In genomic region chr5:31645798-31646197, GRCm38 (mm10) we compare ENCODE assay signal across 15 mouse cellular contexts.
"Had no signal": no experiment of that assay in that cellular context is flagged by ENCODE, and none has a peak within 500 bp of the region (broad histone marks: within the 10 kb centered on the region; RNA-seq: fewer than 3 reads in every experiment).

No protein-coding gene starts in this region.

- DNase-seq: lung, embryonic 14.5 days; lung, postnatal 10 days; lung, postnatal 4 days; midbrain, embryonic 14.5 days; right cerebral cortex, postnatal 14 days; thymus, adult 2 months; thymus, postnatal 25 days; thymus, postnatal 4 days had no signal

- H3K4me2 ChIP-seq: lung, embryonic 14.5 days; midbrain, embryonic 12.5 days; neural tube, embryonic 12.5 days; stomach, embryonic 15.5 days had no signal

- H3K27me3 ChIP-seq: midbrain, embryonic 12.5 days; neural tube, embryonic 12.5 days; stomach, embryonic 15.5 days had no signal

- H3K9ac ChIP-seq: lung, embryonic 14.5 days; midbrain, embryonic 12.5 days; neural tube, embryonic 12.5 days; stomach, embryonic 15.5 days had no signal

- H3K27ac ChIP-seq: midbrain, embryonic 10.5 days; midbrain, embryonic 12.5 days; neural tube, embryonic 12.5 days; stomach, embryonic 15.5 days; stomach, postnatal 0 days had no signal

- ATAC-seq: midbrain, embryonic 16.5 days had no signal

- H3K36me3 ChIP-seq: midbrain, embryonic 10.5 days; midbrain, embryonic 12.5 days; stomach, embryonic 15.5 days had no signal

- H3K4me3 ChIP-seq: midbrain, embryonic 10.5 days; midbrain, embryonic 12.5 days; myocyte; neural tube, embryonic 12.5 days; stomach, embryonic 15.5 days had no signal

- H3K4me1 ChIP-seq: midbrain, embryonic 10.5 days; midbrain, embryonic 12.5 days; neural tube, embryonic 12.5 days; stomach, embryonic 15.5 days had no signal

- H3K9me3 ChIP-seq: midbrain, embryonic 10.5 days; midbrain, embryonic 12.5 days; neural tube, embryonic 12.5 days; stomach, embryonic 15.5 days had no signal
